Mouse (Mus musculus) E14TG2a.4 (cell line): ENCODE data around the gene Ext2.

Source experiments
- H3K27me3 ChIP-seq: 2 replicates; pipeline ENCODE4 v1.6.1; 2014; ENCODE audit warnings: low read length, control low read depth; ENCODE audit not compliant: insufficient read depth
- H3K36me3 ChIP-seq: 2 replicates; pipeline ENCODE4 v1.6.1; 2014; ENCODE audit warnings: low read length, control low read depth; ENCODE audit not compliant: insufficient read depth
- H3K4me1 ChIP-seq: replicated peaks from 2 replicates; pipeline ENCODE4 v1.6.1; 2014; ENCODE audit warnings: low read depth, low read length, control low read depth
- H3K4me3 ChIP-seq: replicated peaks from 2 replicates; pipeline ENCODE4 v1.5.1; 2014; ENCODE audit warnings: mild to moderate bottlenecking, low read length
- H3K9me3 ChIP-seq: 2 replicates; pipeline ENCODE4 v1.6.1; 2014; ENCODE audit warnings: low read length, control low read depth
- CTCF ChIP-seq: conservative IDR thresholded peaks from 2 replicates; pipeline ENCODE4 v1.5.1; 2014; ENCODE audit warnings: low read length
- NANOG ChIP-seq: IDR thresholded peaks from 2 replicates; pipeline ENCODE4 v1.6.1; 2014; ENCODE audit warnings: borderline replicate concordance, low read length, mixed read lengths
- POU5F1 ChIP-seq: IDR thresholded peaks from 2 replicates; pipeline ENCODE4 v1.6.1; 2014; ENCODE audit warnings: low read length, borderline replicate concordance

Ext2 gene

GRCm38 (mm10) chr2:93645197-93645596 is 177.2 kb downstream of the Ext2 start:
- Histone ChIP-seq H3K36me3 (no peaks in the 10 kb centered on the region), H3K27me3 (peaks cover 85% of the 10 kb centered on the region), H3K4me1 (peaks cover 38% of the 10 kb centered on the region), H3K9me3 (no peaks in the 10 kb centered on the region), H3K4me3 (0 out of 2 replicates have a peak overlapping the region, but pooled peaks have one; percentile 45)
- TF ChIP-seq CTCF = no peak
- no peak for TF ChIP-seq NANOG
- TF ChIP-seq POU5F1 = no peak

- Histone ChIP-seq H3K36me3 (no peaks in the 10 kb centered on the region), H3K4me1 (peaks cover 38% of the 10 kb centered on the region), H3K27me3 (peaks cover 85% of the 10 kb centered on the region), H3K9me3 (no peaks in the 10 kb centered on the region), H3K4me3 (no peak overlapping the region)
- TF ChIP-seq POU5F1 (no peak), NANOG (no peak)
Measured at GRCm38 (mm10) chr2:93644731-93645130, 177.6 kb downstream of the Ext2 start.

GRCm38 (mm10) chr2:93644234-93644633 is 178.1 kb downstream of the Ext2 start:
- Histone ChIP-seq H3K4me1 (peaks cover 38% of the 10 kb centered on the region), H3K4me3 (no peak overlapping the region), H3K9me3 (no peaks in the 10 kb centered on the region), H3K27me3 (peaks cover 89% of the 10 kb centered on the region), H3K36me3 (no peaks in the 10 kb centered on the region)
- TF ChIP-seq CTCF (no peak), NANOG (no peak), POU5F1 (no peak)

GRCm38 (mm10) chr2:93643403-93643780 is 179.0 kb downstream of the Ext2 start:
- Histone ChIP-seq H3K27me3 (peaks cover 96% of the 10 kb centered on the region), H3K36me3 (no peaks in the 10 kb centered on the region), H3K4me3 (peak overlapping the region; percentile 61), H3K4me1 (peaks cover 38% of the 10 kb centered on the region), H3K9me3 (no peaks in the 10 kb centered on the region)
- TF ChIP-seq NANOG (no peak), POU5F1 (no peak), CTCF (no peak)

GRCm38 (mm10) chr2:93634609-93635008 is 187.8 kb downstream of the Ext2 start:
- Histone ChIP-seq H3K9me3 (no peaks in the 10 kb centered on the region), H3K4me1 (peaks cover 15% of the 10 kb centered on the region), H3K36me3 (no peaks in the 10 kb centered on the region), H3K4me3 (no peak overlapping the region), H3K27me3 (peaks cover 74% of the 10 kb centered on the region)
- no peak for TF ChIP-seq NANOG
- TF ChIP-seq POU5F1 = no peak
- no peak for TF ChIP-seq CTCF

- Histone ChIP-seq H3K4me1 (no peaks in the 10 kb centered on the region), H3K36me3 (no peaks in the 10 kb centered on the region), H3K27me3 (peaks cover 21% of the 10 kb centered on the region), H3K9me3 (no peaks in the 10 kb centered on the region), H3K4me3 (no peak overlapping the region)
- TF ChIP-seq POU5F1 = no peak
- no peak for TF ChIP-seq CTCF
- no peak for TF ChIP-seq NANOG
Measured at GRCm38 (mm10) chr2:93624665-93625408, 197.5 kb downstream of the Ext2 start.

- Histone ChIP-seq H3K9me3 (no peaks in the 10 kb centered on the region), H3K4me3 (no peak overlapping the region), H3K4me1 (no peaks in the 10 kb centered on the region), H3K27me3 (peaks cover 4% of the 10 kb centered on the region; the same call in 1 of the 2 replicates), H3K36me3 (no peaks in the 10 kb centered on the region)
- TF ChIP-seq POU5F1 (no peak), NANOG (no peak), CTCF (no peak)
Measured at GRCm38 (mm10) chr2:93619208-93619849, 203.0 kb downstream of the Ext2 start.

- Histone ChIP-seq H3K4me3 (no peak overlapping the region), H3K36me3 (no peaks in the 10 kb centered on the region), H3K9me3 (no peaks in the 10 kb centered on the region), H3K27me3 (peaks cover 4% of the 10 kb centered on the region; the same call in 1 of the 2 replicates), H3K4me1 (no peaks in the 10 kb centered on the region)
- TF ChIP-seq CTCF (0 out of 2 replicates have a peak, but pooled peaks have one; percentile 1), NANOG (no peak)
Measured at GRCm38 (mm10) chr2:93618447-93619199, 203.7 kb downstream of the Ext2 start.
